Mouse (Mus musculus): Measurements from ENCODE around the gene Traf3ip3.

Traf3ip3 gene

DNA sequence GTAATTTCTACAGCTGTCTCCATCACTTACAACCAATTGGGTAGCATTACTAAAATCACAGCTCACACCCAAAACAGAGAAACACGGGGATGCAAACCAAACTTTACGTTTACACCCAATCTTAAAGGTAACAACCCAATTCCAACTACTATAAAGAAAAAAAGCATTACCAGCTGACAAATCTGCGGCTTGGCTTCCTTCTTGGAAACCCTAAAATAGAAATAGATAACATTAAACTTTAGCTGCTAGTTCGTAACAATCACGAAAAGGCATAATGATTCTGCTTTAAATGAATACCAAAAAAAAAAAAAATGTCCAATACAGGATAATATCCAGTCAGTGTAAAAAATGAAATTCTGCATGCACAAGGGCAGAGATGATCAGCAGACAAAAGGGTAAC is 72.2 kb downstream of the Traf3ip3 start:
- WGBS = 17% methylated on average over 5 of the region's 5 CpGs

- WGBS = 58% methylated on average over 6 of the region's 6 CpGs
Measured at GRCm38 (mm10) chr1:193128055-193128454, 73.4 kb downstream of the Traf3ip3 start.

- WGBS = 60% methylated on average over 4 of the region's 4 CpGs
Measured at GRCm38 (mm10) chr1:193125835-193126234, 75.7 kb downstream of the Traf3ip3 start.

All from cerebral cortex, adult 2 months (tissue).